Mouse (Mus musculus) embryonic facial prominence, embryonic 13.5 days (tissue): ENCODE measurements around the gene Gm49395. TPM values are rescaled to one million over a fixed set of nuclear protein-coding genes. Genes with fewer than 3 reads are reported as not detected.

ENCODE experiments used
- ATAC-seq: fragments of 200-750 bp; cut with Nextera tagmentation; 2 replicates; pipeline ENCODE4 v1.8.0; 2017; ENCODE audit warnings: low read depth; ENCODE audit not compliant: insufficient number of reproducible peaks, insufficient read depth, low FRiP score, low TSS enrichment
- H3K27ac ChIP-seq: fragments of 300-500 bp; sonication (generic); 2 replicates; pipeline ENCODE4 v1.5.1; 2015; ENCODE audit warnings: moderate library complexity, mild to moderate bottlenecking, inconsistent platforms
- H3K27me3 ChIP-seq: fragments of 300-500 bp; sonication (generic); 2 replicates; pipeline ENCODE4 v1.6.1; 2015; ENCODE audit warnings: mild to moderate bottlenecking, inconsistent platforms
- H3K36me3 ChIP-seq: fragments of 300-500 bp; sonication (generic); 2 replicates; pipeline ENCODE4 v1.6.1; 2015; ENCODE audit warnings: mild to moderate bottlenecking, inconsistent platforms
- H3K4me1 ChIP-seq: fragments of 300-500 bp; sonication (generic); 2 replicates; pipeline ENCODE4 v1.6.1; 2015; ENCODE audit warnings: inconsistent platforms
- H3K4me2 ChIP-seq: fragments of 300-500 bp; sonication (generic); 2 replicates; pipeline ENCODE4 v1.6.1; 2015; ENCODE audit warnings: moderate library complexity, mild to moderate bottlenecking, inconsistent platforms
- H3K4me3 ChIP-seq: fragments of 300-500 bp; sonication (generic); 2 replicates; pipeline ENCODE4 v1.5.1; 2015; ENCODE audit warnings: mild to moderate bottlenecking, inconsistent platforms
- H3K9ac ChIP-seq: fragments of 300-500 bp; sonication (generic); 2 replicates; pipeline ENCODE4 v1.6.1; 2015; ENCODE audit warnings: mild to moderate bottlenecking, inconsistent platforms
- H3K9me3 ChIP-seq: fragments of 300-500 bp; sonication (generic); 2 replicates; pipeline ENCODE4 v1.6.1; 2016; ENCODE audit warnings: inconsistent platforms
- WGBS: fragments of 180-500 bp; shearing (Covaris S2); methylation state at CpG from one replicate; pipeline ENCODE4 v1.1.7; 2015; ENCODE audit warnings: mixed read lengths; 5-methylcytosine and 5-hydroxymethylcytosine counted together
- polyA plus RNA-seq: library from polyadenylated mRNA; unstranded; fragments of >200 nt; fragmentation: Nextera tagmentation; extraction: Ambion mirVana; gene quantifications from 2 replicates; pipeline ENCODE4 v1.2.1, GENCODE M21; 2015

Gene Gm49395
- polyA plus RNA-seq, 1 experiment from 2014 or later: 2.6 TPM

DNA sequence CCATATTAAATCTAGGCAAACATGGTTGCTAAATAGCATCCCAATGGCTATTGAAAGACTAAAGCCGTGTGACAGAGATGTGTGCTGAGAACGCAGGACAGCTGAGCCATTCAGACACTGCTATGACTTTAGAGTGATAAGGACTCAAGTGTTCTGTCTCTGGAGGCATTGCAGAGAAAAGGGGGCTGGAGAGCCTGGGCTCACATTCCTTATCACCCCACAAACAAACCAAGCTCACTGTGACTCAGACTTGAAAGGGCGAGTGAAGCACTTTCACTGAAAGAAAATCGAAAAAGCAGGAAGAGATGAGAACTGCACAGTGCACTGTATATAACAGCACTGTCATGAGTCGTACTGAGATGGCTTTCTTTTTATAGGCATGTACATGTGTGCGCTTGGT lies 96.4 kb downstream of the Gm49395 start:
- ATAC-seq: no peak
- Histone ChIP-seq H3K9me3 (no peaks in the 10 kb centered on the region), H3K4me2 (no peak overlapping the region), H3K9ac (no peak overlapping the region), H3K27ac (no peak overlapping the region), H3K36me3 (no peaks in the 10 kb centered on the region), H3K4me3 (no peak overlapping the region), H3K27me3 (no peaks in the 10 kb centered on the region), H3K4me1 (peaks cover 10% of the 10 kb centered on the region; the same call in 1 of the 2 replicates)
- 83% methylated on average over 6 of the region's 6 CpGs for whole genome bisulfite sequencing

DNA sequence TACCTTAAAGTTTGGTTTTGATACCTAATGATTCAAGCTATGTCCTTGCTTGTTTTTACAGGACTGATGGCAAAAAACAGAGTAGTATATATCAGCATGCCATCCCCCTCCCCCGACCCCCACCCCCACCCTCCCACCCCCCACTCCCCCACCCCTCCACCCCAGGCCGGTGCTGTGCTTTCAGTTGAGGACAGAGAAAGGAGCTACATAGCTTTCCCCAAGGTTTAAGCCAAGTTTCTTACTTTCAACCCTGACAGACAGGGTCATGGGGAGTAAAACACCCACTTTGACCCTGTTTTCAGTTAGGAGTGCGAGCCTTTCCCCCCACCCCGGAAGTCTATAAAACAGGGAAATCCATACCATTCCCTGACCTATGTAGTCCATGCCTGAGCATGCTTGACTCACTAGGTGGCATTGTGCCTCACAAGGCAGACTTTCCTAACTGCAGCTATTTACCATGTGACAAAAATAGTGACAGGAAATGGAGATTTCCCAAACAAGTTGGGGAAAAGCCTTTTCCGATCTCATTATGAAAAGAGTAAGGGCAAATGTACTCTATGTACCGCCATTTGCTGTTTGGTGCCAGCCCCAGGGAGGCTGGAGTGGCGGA lies 98.2 kb downstream of the Gm49395 start:
- Histone ChIP-seq H3K4me2 (no peak overlapping the region), H3K4me3 (no peak overlapping the region), H3K4me1 (peaks cover 10% of the 10 kb centered on the region; the same call in 1 of the 2 replicates), H3K27ac (no peak overlapping the region), H3K27me3 (no peaks in the 10 kb centered on the region), H3K9me3 (no peaks in the 10 kb centered on the region), H3K36me3 (no peaks in the 10 kb centered on the region), H3K9ac (no peak overlapping the region)
- WGBS: 35% methylated on average over 7 of the region's 7 CpGs
- no peak for ATAC-seq

DNA sequence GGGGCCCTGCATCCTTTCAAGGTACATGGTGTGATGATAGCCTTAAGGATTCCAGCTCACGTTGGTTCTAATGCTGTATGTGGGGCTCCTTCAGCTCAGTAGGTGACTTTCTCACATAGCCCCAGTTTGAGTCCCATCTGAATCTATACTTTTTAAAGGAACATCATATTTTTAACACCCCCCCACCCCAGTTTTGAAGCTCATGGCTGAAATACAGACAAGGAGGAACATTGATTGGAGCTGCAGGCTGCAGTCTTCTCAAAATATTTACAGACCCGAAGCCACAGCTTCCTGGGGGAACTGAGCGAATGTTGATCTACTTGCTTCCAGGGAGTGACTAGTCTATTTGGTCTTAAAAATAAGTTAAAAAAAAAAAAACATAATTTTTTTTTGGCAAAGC lies 98.9 kb downstream of the Gm49395 start:
- Histone ChIP-seq H3K4me3 (no peak overlapping the region), H3K27me3 (no peaks in the 10 kb centered on the region), H3K9ac (no peak overlapping the region), H3K4me1 (peaks cover 10% of the 10 kb centered on the region; the same call in 1 of the 2 replicates), H3K4me2 (no peak overlapping the region), H3K27ac (no peak overlapping the region), H3K36me3 (no peaks in the 10 kb centered on the region), H3K9me3 (no peaks in the 10 kb centered on the region)
- ATAC-seq: no peak
- 80% methylated on average over 3 of the region's 3 CpGs for whole genome bisulfite sequencing

DNA sequence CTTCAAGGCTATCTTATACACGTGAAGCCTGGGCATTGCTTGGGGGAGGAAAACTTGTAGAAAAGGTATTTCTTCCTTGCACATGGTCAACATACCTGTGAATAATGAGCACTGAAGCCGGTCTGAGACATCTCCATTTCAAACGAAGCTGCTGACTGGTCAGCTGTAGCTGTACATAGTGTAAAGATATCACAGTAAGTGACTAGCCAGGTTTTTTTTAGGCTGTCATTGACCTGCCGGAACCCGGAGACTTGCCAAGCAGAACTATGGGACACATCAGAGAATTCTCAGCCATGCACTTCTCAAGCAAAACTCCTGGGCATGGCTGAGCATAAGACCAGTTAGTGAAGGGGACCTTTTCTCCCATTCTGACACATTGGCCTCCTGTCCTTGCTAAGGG lies 99.6 kb downstream of the Gm49395 start:
- Histone ChIP-seq H3K9ac (no peak overlapping the region), H3K27ac (no peak overlapping the region), H3K27me3 (no peaks in the 10 kb centered on the region), H3K9me3 (no peaks in the 10 kb centered on the region), H3K4me1 (peaks cover 10% of the 10 kb centered on the region; the same call in 1 of the 2 replicates), H3K36me3 (no peaks in the 10 kb centered on the region), H3K4me2 (no peak overlapping the region), H3K4me3 (no peak overlapping the region)
- WGBS: 85% methylated on average over 5 of the region's 5 CpGs
- ATAC-seq: no peak

DNA sequence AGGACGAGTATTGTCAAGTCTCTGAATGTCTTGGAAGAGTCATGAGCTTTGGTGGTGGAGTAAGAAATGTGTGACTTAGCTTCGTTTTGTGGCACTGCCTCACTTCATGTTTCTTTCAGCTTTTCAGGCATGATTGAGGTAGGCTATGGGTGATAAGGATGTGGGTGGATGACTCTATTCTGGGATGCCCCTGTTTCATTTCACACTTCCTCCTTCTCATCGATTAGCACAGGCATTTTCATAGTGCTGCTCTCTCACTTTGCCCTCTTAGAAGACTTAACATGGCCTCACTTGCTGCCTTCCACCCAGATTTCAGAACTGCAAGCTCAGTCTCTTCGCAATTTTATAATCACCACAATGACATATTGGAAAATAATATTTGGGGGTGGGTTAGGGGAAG lies 102.1 kb downstream of the Gm49395 start:
- Histone ChIP-seq H3K36me3 (no peaks in the 10 kb centered on the region), H3K4me3 (no peak overlapping the region), H3K27ac (no peak overlapping the region), H3K27me3 (no peaks in the 10 kb centered on the region), H3K4me2 (no peak overlapping the region), H3K4me1 (peaks cover 7% of the 10 kb centered on the region; the same call in 1 of the 2 replicates), H3K9me3 (no peaks in the 10 kb centered on the region), H3K9ac (no peak overlapping the region)
- no peak for ATAC-seq
- 88% methylated on average over 4 of the region's 4 CpGs for WGBS

DNA sequence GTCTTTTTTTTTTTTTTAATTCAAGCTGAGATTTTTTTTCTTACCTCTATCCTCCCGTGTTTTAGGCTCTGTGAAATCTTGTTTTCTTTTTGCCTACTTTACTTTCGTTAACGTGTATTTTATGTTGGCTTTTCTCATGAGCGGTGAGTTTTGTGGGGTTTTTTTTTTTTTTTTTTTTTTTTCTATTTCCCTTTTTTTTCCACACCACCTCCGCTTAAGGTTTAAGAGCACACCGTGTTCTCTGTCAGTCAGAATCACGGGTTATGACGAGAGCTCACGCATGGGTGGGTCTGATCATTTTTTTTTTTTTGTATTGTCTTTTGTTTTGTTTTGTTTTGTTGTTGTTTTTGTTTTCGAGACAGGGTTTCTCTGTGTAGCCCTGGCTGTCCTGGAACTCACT lies 103.6 kb downstream of the Gm49395 start:
- no peak overlapping the region for H3K9ac ChIP-seq
- no peak overlapping the region for H3K4me3 ChIP-seq
- no peak overlapping the region for H3K4me2 ChIP-seq
- WGBS: 93% methylated on average over 10 of the region's 10 CpGs
- H3K27ac ChIP-seq: no peak overlapping the region
- H3K36me3 ChIP-seq: no peaks in the 10 kb centered on the region
- peaks cover 4% of the 10 kb centered on the region; the same call in 1 of the 2 replicates for H3K4me1 ChIP-seq
- no peak for ATAC-seq
- no peaks in the 10 kb centered on the region for H3K27me3 ChIP-seq
- no peaks in the 10 kb centered on the region for H3K9me3 ChIP-seq

DNA sequence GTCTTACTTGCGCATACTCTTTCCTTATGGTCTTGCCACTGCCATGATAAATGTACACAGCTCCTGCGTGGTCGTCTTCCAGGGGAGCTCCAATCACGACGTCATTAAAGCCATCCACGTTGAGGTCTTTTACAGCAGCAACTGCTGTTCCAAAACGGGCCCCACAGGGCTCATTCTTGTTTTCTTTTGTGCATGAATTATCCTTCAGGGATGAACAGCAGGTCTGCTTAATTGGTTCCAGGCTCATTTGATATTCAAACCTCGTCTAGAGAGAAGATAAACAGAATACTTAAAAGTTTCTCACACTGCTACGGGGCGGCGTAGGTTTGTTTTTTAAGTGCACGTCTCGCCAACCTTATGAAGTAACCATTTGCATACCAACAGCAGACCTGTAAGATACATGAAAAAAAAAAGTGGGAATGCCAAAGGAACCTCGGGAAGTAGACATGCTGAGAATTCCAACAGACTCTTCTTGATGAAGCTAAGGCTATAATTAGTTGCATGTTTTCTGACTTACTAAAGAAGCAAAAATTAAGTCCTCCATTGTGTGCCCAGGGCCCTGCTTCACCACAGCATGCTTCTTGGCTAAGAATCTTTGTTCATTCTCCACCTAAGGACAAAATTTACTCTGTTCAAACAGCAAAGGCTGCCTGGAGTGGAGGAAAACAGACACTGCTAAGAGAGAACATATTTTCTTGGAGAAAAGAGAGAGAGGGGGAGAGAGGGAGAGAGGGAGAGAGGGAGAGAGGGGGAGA lies 109.3 kb downstream of the Gm49395 start:
- H3K4me2 ChIP-seq: peak overlapping the region; percentile 45
- H3K9me3 ChIP-seq: no peaks in the 10 kb centered on the region
- H3K9ac ChIP-seq: no peak overlapping the region
- H3K27ac ChIP-seq: peak overlapping the region; percentile 51; the same call in 1 of the 2 replicates
- no peak overlapping the region for H3K4me3 ChIP-seq
- WGBS: 21% methylated on average over 14 of the region's 14 CpGs
- ATAC-seq: no peak; the same call in 1 of the 2 replicates
- no peaks in the 10 kb centered on the region for H3K27me3 ChIP-seq
- no peaks in the 10 kb centered on the region for H3K36me3 ChIP-seq
- H3K4me1 ChIP-seq: peaks cover 13% of the 10 kb centered on the region

DNA sequence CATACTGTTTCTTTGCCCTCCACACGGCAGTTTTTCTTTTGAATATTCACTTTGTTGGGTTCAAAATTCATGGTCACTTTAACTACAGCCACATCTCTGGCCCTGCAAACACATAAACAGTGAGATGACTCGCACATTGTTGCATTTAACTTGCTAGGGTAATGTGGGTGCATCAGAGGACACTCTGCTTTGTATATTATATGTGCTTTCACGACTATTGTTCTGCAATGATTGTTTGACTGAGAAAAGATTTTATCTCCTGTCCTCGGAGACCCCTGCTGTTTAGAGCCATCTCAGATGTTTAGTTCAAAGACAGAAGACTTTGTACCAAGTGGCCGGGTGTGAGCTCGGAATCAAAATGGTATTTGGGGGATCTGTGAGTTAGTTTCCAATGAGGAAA lies 114.1 kb downstream of the Gm49395 start:
- H3K36me3 ChIP-seq: no peaks in the 10 kb centered on the region
- H3K27ac ChIP-seq: no peak overlapping the region
- H3K4me1 ChIP-seq: peaks cover 8% of the 10 kb centered on the region
- ATAC-seq: no peak
- 69% methylated on average over 6 of the region's 6 CpGs for WGBS
- H3K4me2 ChIP-seq: no peak overlapping the region
- no peaks in the 10 kb centered on the region for H3K27me3 ChIP-seq
- no peak overlapping the region for H3K4me3 ChIP-seq
- no peaks in the 10 kb centered on the region for H3K9me3 ChIP-seq
- H3K9ac ChIP-seq: no peak overlapping the region

DNA sequence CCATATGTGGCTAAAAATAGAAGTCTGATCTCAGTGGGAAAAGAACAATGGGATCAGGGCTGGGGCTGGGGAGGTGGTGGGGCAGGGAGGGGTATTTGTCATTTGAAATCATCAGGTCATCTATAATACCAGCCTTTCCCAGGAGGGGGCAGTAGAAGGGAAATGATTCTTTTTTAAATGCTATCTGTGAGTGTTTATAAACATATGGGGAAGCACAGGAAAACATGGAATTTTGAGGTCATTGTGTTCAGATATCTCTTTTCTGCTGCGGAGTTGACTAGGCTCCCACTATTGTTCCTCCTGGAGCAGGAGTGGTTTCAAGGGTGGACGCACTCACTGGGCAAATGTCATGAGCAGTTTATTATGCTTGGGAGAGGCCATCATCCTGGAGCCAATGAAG lies 114.6 kb downstream of the Gm49395 start:
- Histone ChIP-seq H3K4me2 (no peak overlapping the region), H3K9me3 (no peaks in the 10 kb centered on the region), H3K4me3 (no peak overlapping the region), H3K27ac (no peak overlapping the region), H3K9ac (no peak overlapping the region), H3K36me3 (no peaks in the 10 kb centered on the region), H3K4me1 (peaks cover 3% of the 10 kb centered on the region; the same call in 1 of the 2 replicates), H3K27me3 (no peaks in the 10 kb centered on the region)
- no peak for ATAC-seq
- 77% methylated on average over 2 of the region's 2 CpGs for WGBS

Other genes starting within 250 kb of the Gm49395 start
- 2.5 and 3.0 TPM in 2 replicates for gene Itga2, start 169.8 kb downstream of the Gm49395 start, polyA plus RNA-seq
- gene Pelo, start 11.7 kb downstream of the Gm49395 start, polyA plus RNA-seq: 4.8 and 7.1 TPM in 2 replicates
- gene Itga1, start within 50 bp of the Gm49395 start, polyA plus RNA-seq: 3.6 TPM in 2 replicates